Mouse (Mus musculus) urinary bladder, postnatal 36 days (tissue): ENCODE results near the gene Trpm8.

Experiments
- DNase-seq, 2 experiments: peaks; one replicate each; pipeline ENCODE4 v3.0.0; 2022; ENCODE audit warnings: low spot score in 2 of 2, mixed read lengths in 1 of 2

The Trpm8 gene

DNA sequence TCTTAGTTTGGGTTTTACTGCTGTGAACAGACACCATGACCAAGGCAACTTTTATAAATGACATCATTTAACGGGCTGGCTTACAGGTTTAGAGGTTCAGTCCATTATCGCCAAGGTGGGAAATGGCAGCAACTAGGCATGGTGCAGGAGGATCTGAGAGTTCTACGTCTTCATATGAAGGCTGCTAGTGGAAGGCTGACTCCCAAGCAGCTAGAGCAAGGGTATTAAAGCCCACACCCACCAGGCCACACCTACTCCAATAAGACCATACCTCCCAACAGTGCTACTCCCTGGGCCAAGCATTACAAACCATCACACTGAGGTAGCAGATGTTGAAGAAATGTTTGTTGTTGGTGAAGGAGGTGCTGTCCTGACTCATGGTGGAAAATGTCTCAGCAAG, 78.2 kb downstream of the Trpm8 start:
- DNase-seq: no peak

DNA sequence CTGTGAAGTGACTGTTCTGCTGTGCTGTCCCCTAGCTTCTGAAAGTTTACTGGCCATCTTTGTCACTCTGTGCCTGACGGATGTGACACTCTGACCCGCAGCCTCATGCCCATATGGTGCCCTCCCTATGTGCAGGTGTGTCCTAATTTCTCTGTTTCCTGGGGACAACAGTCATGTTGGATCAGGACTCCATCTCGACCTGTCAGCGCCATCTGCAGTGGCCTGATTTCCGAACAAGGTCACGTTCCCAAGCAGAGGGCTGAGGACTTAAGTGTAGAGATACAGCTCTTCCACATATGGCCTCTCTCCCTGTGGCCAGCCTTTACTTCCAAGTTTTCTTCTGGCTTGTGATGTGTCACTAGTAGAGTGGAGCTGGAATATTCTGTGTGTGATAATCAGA, 79.2 kb downstream of the Trpm8 start:
- no peak for DNase-seq

DNA sequence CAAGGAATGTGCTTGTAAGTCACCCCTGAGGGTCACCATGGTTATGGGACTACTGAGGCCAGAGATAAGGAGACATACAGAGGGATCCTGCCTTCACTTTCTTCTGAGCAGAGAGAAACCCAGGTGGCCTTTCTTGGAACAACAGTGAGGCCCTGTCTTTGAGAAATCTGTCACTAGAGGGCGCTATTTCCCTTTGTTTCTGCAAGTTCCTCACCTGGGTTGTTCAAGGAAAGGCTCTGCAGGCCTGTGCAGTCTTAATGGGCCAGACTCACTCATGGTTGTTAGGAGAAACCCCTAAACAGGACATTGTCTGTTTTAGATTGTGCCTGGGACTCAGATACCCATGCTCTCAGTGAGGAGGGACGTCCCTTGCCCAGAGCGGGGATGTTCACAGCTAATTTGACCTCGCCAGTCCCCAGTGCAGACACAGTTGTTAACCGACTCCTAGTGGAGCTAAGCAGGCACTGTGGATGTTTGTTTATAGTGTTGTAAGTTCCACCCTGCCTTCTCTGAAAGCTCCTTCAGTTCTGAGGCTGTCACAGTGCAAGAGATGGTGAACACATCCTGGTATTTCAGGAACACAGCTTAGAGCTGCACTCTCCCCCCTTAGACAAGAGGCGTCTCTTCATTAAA, 80.1 kb downstream of the Trpm8 start:
- DNase-seq: peak; percentile 43 to 48

DNA sequence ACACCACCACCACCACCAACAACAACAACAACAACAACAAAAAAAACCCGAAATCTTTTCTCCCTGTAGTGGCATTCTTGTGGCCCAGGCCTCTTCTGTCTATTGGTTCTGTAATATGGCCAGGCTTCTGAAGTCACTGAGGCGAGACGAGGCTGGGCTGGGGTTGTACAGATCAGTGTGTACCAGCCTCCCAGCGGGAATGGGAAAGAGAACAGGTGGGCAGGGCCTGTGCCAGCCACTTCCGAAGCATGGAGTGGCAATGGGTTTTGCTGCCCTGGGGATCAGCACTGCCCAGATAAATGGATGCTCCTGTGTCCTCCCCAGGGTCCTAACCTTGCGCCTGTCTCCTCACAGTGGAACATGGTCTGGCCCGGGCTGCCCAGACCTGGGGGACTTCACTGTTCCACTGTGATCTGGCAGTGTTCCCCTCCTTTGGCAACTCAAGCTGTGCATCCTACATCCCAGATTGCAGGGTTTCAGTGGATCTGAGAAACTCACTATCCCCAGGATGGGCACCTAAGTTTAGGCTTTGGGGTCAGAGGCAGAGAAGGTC, 80.7 kb downstream of the Trpm8 start:
- no peak for DNase-seq

DNA sequence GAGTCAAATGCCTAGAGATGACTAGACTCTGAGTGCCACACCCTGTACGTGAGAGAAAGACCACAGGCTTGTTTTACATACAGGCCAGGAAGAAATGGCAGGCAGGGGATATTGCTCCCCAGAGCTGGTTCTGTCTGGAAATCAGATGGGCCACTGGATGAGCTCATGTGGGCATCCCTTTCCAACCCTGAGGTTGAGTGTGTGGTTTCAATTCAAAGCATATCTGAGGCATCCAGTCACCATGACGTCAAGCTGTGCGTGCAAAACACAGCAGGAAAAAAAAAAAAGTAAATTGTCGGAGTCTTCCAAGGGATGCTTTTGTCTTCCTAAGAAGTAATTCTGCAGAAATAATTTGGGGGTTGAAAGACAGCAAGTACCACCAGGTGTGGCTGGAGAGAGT, 83.6 kb downstream of the Trpm8 start:
- DNase-seq: no peak

DNA sequence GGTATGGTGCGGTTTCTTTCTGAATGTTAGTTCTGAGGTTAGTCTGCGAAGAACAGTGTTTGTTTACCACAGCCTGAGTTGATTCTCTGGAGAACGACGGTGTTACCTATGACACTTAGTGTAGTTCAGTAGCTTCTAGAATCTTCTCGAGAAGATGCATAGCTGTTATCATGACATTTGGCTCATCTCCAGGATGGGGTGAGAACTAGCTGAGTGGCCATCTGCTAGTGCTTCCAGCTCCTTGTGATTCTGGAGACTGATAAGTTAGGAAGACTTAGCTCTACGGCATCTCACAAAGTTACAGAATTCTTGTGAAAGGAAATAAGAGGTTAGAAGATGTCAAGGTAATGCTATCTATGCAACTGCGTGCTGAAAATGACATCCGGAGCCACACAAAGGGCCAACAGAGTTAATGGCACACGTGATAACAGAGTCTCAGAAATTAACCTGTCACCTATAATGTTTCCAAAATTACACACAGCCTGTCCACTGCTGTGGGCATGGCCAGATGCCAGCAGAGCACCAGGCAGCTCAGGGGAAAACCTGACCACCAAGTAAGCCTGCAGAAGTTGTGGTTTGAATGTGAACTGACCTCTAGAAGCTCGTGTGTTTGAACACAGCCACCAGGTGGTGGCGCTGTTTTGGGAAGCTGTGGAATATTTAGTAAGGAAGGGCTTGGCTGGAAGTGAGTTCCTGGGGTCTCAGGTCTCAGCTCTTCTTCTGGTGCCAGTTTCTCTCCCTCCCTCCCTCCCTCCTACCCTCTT, 89.6 kb downstream of the Trpm8 start:
- DNase-seq: no peak

DNA sequence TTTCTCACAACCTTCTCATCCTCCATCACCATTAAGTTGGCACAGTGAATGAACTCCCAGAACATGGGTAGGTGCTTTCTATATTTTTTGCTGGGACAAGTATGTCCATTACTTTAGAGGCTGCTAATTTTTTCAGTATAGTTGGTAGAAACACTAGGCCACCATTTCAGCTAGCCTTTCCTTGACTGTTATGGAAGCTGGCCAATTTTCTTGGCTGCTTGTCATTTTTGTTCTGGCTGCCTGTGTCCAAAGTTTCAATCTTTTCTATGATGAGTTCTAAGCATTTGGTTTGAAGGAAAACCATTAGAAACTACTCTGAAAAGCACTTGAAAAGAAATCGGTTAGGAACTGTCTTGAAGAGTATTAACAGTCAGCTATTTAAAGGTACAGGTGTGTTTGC, 101.0 kb downstream of the Trpm8 start:
- no peak for DNase-seq

DNA sequence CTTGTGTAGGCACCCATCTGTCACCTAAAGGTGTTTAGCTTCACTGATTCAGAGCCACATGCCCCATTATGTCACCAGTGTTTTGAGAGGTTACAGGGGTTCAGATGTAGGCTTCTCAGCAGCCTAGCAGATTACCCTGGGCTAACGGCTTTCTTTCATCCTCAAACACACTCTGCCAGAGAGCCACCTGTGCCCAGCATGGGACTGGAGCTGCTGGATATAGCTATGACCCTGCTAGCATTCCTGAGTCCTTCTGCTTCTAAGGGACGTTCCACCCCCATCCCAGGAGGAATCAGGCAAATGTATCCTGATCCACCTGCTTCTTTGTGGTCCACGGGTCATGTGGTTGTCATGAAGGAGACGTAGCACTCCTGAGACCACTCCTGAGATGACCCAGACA, 114.2 kb downstream of the Trpm8 start:
- no peak for DNase-seq

DNA sequence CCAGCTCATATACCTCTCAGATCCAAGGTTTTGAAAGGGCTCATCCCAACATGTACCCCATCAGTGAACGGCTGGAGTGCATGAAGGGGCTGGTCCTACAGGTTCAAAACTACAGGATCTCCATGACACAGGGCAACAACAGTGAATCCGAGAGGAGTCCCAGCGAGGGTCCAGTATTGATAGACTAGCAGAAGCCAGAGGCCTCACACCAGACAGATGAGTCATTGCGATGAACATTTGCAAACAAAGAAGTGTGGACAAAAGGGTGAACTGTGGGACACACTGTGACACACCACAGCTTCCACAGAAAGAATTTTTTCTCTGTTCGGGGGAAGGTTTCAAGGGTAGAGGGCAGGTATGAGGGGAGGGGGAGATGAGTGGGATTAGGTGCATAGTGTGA, 115.9 kb downstream of the Trpm8 start:
- DNase-seq: no peak

DNA sequence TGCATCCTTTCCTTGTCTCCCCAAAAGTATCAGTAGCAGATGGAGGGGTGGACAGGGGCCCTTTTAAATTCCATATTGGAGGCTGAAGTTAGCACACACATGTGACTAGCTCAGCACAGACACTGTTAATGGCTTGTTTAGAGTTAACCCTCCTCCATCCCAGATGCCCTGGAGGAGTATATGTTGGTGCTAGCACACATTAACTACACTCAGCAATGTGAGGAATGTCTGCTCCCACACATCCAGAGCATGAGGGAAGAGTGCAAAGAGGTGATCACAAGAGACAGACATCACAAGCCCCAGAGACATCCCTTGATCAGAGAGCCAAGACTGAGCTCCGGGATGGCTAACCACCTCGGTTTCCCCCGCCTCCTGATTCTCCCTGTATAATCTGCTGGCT, 125.9 kb downstream of the Trpm8 start:
- DNase-seq: no peak

DNA sequence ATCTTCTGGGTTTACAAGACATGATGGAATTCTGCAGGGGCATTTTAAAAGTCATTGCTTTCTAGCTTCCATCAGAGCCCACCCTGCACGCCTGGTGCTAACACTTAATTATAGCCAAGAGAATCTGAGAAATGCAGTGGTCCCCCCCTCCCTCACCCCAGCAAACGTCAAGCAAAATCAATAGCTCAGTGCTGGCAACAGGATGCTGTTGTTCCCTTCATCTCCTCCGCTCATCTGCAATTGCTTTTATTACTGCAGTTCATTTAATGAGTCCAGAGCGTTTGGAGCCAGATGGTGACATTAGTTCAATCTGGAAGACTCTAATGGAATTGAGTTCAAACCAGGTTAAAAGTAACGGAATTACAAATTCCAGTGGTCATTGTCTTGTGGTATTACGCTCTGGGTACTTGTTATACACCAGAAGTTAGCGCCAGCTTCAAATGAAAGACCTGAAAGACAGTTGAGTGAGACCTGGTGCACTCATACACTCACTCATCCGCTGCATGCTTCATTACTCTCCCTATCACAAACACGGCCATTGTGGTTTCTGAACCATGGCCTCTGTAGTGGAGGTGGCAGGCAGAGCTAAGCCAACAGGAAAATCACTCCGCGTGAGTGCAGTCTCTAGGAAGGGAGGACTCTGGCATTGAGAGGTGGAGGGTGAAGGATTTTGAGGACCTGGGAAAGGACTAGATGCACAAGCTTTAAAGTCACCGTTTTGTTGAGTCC, 128.8 kb downstream of the Trpm8 start:
- no peak for DNase-seq

DNA sequence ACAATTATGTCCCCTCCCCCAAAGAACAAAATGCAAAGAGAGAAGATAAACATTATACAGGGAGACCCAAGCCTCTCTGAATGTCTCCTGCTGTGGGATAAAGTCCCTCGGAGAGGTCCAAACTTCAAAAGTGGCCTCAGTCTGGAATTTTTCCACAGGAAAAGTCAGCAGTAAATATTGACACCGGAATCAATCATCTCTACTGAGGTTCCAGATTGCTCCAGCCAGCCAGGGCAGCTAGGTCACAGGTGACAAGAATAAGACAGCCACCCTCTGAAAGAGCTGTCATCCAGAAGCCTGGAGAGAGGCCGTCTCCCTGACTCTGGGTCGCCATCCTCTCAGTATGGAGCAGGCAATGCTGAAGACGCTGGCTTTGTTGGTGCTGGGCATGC, 129.3 kb downstream of the Trpm8 start, which contains the start of gene Spp2:
Gene Spp2, plus strand, starts transcription at position 155 of the 392 bp plus-strand sequence.
- no peak for DNase-seq

DNA sequence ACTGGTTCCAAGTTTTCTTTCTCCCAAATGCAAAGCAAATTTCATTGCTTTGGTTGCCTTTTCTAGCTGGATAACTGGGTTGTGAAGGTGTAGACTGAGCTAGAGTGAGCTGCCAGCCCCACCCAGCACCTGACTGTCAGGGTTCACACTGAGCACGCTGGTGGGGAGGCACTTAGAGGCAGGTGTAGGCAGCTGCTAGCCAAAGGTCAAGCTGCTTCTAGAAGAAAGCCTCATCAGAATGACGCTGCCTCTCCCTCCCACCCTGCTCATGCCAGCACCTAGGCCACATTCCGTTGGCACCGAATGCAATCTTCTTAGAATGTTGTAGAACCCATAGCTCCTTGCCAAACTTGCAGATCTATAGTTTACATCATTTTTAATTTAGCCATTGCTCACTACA, 130.9 kb downstream of the Trpm8 start:
- no peak for DNase-seq

DNA sequence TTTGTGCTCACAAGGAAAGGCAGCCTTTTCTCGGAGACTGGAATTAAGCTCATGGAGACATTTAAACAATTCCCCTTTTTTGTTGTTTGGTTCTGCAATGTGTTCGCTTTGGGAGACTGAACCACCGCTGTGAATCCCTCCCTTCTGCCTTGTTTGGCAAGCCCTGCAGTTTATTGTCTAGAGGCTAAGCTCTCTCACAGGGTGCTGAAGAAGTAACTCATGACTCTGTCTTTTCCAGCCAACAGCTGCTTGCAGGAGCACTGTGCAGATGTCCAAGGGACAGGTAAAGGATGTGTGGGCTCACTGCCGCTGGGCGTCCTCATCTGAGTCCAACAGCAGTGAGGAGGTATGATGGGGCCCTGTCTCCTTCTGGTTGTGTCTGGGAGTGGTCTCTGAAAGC, 134.6 kb downstream of the Trpm8 start:
- no peak for DNase-seq

DNA sequence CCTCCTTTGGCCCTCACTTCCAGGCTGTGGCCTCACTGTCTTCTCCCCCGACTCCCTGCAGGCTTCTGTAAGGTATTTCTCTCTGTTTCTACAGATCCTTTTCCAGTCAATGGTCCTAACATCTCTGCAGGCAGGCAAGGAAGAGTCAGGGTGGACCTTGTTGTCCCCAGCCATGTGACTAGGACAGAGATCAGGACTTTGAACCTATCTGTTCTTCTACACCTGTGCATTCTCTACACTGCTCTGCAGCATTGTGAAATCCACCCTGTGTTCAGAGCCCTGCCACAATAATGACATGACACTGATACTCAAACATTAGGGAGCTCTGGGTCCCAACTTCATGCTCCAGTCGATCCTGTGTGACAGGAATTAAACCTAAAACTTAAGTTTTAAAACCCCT, 141.5 kb downstream of the Trpm8 start:
- DNase-seq: no peak

DNA sequence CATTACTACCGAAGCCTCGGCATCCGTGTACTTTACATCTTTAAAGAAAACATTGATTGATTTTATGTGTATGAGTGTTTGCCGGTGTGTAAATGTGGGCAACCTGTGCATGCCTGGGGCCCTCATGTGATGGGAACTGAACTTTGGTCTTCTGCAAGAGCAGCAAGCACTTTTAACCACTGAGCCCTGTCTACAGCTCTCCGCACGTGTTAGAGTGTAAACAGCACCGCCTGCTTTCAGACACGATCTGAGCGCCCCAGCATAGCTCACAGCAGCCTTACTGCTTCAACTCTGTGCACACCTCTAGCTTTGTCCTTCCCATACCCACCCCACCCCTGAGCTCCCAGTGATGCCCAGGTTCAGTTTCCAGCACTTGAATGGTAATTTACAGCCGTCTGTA, 144.6 kb downstream of the Trpm8 start:
- no peak for DNase-seq

DNA sequence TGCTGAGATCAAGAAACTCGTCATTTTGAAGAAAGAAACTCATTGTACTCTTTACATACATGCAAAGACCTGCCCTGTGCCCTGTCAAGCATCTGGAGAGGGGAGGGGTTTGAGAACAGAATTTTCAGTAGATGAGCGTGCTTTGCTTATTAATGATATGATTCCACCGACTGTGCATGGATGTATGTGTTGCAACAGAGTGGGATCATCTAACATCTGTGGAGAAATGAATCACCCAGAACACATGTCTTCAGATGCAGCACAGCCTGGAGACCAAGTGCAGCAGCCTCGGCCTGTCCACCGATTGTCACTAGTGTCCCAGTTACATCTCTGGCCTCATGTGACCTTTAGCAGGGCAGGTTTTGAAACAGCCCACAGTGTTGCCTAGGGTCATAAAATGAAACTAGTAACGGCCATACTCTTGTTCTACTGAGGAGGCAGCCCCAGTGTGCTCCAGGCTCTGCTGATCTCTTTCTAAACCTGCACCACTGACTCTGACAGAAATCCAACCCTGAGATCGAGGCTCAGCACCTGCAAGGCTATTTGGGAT, 145.5 kb downstream of the Trpm8 start:
- no peak for DNase-seq

DNA sequence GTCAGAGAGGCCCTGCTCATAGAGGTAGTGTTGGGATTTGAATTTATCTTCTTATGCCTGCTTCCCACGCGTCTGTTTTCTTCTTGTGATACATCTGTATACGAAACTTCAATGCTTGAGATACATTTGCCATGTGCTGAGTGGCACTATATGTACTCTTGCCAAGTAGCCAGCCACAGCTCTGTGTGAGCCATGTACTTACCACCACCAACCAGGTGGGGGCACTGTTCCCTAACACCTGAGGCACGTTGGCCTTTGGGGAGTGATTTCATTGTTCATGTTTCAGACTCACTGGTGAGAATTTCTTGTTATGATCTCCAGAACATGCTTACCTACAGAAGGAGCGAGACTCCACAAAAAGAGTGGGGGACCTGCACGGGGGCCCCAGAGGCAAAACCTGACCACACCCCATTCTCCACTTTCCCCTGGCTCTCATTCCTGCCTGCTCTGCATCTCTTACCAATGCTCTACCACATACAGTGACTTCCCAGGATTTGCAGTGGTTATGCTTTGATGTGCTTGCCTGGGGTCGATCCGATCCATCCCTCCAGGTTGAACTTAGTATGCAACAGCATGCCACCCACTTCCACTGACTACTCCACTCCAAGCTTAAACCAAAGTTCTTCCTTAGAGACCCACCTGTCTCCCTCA, 147.3 kb downstream of the Trpm8 start:
- peak; percentile 80 to 81 for DNase-seq

DNA sequence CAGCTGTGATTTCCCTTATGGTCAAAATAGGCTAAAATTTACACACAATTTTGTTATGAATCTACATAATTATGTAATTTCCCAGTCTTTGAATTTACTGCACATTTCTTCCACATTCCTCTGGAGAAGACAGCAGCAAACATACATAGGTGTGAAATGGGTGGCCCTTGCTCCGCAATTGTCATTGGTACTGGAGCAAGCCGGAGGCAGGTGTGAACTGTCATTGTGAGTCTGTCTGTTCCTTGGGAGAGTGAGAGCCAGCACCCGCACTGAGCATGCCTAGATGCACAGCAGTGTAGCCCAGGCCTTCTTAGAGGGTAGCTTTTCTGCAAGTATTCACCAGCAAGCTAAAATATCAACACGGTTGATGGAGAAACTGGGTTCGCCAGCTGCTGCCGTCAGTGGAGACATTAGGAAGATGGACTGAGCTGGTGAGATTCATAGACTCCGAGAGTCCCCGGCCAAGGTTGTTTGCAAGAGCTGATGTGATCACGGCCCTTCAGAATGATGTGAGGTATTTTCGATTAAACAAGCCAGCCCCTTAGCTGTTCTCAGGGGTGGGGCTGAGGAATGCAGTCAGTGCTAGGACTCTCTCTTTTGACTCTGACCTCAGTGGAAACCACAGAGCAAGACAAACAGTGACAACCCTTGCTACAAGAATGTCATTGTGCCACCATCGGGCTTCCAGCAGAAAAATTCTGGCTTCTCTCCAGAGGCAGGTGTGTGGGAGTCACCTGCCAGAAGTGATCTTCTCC, 150.7 kb downstream of the Trpm8 start:
- no peak for DNase-seq

DNA sequence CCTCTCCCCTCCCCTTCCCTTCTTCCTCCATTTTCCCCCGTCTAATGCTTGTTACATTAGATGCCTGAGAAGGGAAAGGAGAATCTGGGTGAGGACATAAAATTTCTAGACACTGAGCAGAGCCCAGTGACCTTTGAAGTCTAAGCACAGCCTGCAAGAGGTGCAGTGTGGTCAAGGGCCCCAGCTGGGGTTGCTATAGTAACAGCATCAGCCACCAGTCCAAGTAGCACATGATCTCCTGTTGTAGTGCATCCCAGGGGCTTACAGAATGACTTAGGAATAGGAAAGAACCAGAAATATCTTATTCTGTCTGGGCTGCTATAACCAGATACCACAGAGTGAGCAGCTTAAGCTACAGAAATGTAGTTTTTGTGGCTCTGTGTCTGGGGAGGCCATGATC, 152.0 kb downstream of the Trpm8 start:
- no peak for DNase-seq

DNA sequence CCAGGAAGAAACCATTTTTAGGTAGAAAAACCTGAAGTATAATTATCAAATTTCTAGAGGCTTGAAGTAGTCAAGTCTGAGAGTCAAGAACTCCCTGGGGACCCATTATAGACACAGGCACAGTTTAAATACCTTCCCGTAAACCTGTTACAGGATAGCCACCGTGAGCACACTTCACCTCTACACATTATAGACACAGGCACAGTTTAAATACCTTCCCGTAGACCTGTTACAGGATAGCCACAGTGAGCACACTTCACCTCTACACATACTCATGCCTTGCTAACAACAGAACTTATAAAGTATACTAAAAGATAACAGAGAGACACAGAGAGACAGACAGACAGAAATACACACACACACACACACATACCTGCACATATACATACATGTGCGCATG, 153.8 kb downstream of the Trpm8 start:
- DNase-seq: no peak
